Mouse (Mus musculus): ENCODE results near the gene Vps26b.

Vps26b gene

DNA sequence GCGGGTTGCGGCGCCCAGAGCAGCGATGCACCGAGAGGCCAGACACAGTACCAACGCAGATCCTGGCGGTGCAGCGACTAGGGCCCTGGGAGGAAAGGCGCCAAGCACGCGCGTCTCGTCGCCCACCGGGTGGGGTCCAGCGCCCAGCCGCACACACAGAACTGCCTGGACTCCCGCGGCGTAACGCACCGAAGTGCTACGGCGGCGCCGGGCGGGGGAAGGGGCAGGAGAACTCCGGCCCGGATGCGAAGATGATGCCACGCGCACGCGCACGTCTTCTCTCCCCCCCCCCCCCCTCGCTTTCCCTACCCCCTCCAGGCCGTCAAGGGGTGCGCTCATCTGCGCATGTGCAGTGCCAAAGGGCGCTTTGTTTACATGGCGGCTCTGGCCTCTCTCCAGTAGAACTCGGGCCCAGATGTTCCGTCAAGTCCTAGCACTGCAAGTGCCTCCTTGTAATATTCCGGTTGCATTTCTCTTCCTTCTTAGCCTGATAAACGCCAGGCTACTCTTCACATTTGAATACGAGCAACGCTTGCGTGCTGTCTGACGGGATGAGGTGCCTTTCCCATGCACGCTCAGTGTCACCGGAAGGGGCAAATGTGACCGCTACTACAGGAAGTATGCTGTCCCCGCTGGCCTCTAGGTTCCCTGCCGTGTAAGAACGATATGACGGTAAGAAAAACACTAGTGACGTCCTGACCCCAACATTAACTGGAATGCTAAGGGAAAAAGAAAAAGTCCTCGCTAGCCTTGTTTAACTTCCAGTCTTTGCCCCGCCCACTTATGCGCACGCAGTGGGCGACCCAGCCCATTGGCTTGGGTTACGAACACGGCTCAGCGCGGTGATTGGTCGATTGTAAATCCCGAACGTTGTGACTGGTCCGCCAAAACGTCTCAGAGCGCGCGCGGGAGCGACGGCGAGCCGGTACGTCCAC lies at the start of gene Vps26b, which contains the start of gene Ncapd3:
Vps26b (minus strand) TSS at position 238 of the 935 bp plus-strand sequence.
Ncapd3 (plus strand) TSS at position 348 of the 935 bp plus-strand sequence.
- peak; percentile 96 for DNase-seq

GRCm38 (mm10) chr9:27075812-27076211 lies 45.9 kb upstream of the Vps26b start:
- DNase-seq, result no peak

GRCm38 (mm10) chr9:27074677-27075076 lies 44.8 kb upstream of the Vps26b start:
- DNase-seq, result no peak

DNA sequence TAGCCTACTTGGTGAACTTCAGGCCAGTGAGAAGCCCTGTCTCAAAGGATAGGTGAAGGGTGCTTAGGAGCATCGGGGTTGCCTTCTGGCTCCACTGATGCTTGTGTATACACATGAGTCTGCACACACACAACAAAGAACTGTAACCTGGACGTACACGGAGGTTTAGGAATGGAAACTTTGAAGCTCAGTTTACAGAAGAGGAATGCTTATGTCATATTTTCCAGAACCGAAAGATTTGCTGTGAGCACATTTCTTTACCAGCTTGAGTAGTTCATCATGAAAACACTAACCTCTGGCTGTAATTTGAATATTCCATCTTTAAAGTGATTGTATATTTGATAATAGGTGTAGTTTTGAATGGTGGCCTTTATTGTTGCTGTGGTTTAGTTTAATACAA lies 41.0 kb upstream of the Vps26b start:
- DNase-seq, result no peak

GRCm38 (mm10) chr9:27058341-27058740 lies 28.5 kb upstream of the Vps26b start:
- no peak for DNase-seq

GRCm38 (mm10) chr9:27049492-27049891 lies 19.6 kb upstream of the Vps26b start:
- no peak for DNase-seq

DNA sequence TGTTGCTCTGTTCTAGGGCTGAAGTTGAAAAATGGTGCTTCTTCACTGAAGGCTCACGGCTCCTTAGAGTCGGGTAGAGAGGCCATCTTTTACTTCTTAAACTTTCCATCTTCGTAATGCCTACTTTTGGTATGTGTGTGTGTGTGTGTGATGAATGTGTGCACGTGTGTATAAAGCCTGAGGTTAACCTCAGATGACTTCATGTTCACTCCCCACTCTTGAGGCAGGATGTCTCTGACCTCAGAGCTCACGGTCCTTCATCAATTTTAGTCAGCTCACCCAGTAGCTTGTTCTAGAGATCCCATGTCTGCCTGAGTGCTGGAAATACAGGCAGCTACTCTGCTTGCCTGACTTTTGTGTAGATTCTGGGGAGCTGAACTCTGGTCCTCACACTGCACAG lies 14.0 kb upstream of the Vps26b start:
- DNase-seq, result no peak

DNA sequence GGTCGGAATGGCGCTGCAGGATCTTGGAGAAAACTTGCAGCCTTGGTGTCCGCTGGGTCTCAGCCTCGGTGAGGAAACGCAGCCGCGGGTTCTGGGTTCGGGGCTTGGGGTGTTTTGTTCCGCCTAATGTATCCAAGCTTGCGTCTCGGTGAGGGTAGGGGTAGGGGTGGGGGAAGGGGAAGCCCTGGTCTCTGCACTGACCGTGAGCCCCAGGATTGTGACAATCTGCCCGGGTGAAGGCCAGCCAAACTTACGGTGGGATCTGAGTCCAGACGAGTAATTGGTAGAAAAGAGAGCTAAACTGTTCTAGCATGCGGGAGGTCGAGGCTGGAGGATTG lies 867 bp upstream of the Vps26b start:
- no peak for DNase-seq

GRCm38 (mm10) chr9:27029022-27029827 lies 640 bp downstream of the Vps26b start:
- DNase-seq, result peak; percentile 78

GRCm38 (mm10) chr9:27026708-27027107 lies 3.2 kb downstream of the Vps26b start:
- no peak for DNase-seq

- DNase-seq, result no peak
Observed at GRCm38 (mm10) chr9:27023681-27024080, 6.2 kb downstream of the Vps26b start.

DNA sequence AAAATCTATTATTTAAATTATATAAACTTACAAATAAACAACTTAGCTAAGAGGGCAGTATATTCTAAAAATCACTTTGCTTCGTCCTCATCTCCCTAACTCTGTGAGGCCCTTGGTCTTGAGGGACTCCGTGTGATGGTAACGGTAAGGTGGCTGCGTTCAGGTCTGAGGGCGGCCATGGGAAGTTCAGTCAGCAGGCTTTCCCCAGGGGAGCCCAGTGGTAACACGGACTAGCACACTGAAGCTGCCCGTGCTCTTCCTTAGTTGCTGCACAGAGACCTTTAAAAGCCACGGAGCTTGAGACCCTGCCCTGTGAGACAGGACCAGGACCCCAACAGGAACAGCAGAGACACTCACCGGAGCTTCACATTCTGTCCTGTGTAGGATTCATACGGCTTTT lies 10.9 kb downstream of the Vps26b start:
- DNase-seq, result no peak

- DNase-seq, result no peak
Observed at GRCm38 (mm10) chr9:27011572-27011971, 18.3 kb downstream of the Vps26b start.

DNA sequence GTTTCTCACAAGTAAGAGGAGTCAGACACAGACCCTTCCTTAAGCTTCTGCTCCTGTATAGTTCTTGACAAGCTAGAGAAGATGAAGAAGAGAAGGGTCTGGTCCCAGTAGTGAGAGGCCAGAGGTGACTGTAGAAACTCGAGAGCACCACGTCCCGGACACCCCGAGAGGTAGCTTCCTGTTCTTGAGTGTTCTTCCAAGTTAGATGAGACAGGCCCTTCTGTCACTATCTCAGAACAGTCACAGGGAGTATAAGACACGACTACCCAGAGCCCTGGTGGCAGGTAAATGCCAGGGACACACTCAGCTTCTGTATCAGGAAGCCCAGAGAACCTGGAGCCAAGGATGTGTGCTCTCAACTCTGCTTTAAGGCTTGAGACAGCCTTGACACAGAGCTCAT lies 20.6 kb downstream of the Vps26b start:
- no peak for DNase-seq

- DNase-seq, result no peak
Observed at GRCm38 (mm10) chr9:27006866-27007265, 23.0 kb downstream of the Vps26b start.

DNA sequence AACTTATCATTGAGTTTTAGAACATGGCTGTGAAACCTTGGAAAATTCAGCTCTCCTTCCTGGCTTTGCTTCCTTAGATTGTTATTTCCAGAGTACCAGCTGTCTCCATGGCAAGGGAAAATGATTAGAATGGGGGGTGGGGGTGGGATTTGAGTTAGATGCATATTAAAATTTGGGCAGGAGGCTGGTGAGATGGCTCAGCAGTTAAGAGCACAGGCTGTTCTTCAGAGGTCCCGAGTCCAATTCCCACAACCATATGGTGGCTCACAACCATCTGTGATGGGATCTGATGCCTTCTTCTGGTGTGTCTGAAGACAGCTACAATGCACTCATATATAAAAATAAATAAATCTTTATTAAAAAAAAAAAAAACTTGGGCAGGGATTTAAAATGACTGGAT lies 23.9 kb downstream of the Vps26b start:
- DNase-seq, result no peak

DNA sequence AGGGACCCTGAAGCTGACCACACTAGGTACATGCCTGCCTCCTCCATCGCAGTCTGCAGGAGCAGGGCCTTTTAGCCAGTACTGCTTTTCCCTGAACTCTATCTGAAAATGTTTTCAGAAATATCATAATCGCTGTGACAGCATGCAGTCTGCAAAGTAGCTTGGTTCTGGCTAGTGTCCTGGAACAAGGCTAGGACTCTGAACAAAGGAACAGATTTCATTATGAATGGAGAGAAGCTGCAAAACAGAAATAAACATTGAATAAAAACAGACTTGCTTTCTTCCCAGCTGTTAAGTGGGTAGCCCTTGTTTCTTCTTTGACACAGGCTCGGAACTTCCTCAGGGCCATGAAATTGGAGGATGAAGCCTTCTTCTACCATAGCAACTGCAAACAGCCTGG lies 24.6 kb downstream of the Vps26b start:
- no peak for DNase-seq

GRCm38 (mm10) chr9:26999461-27000395 lies 30.1 kb downstream of the Vps26b start, which contains the start of the genes Acad8 and Thyn1:
Gene Acad8, minus strand, starts transcription at chr9:26999566.
Gene Thyn1, plus strand, starts transcription at chr9:26999710.
- DNase-seq, result peak; percentile 96

- no peak for DNase-seq
Observed at GRCm38 (mm10) chr9:26998669-26999460, 31.0 kb downstream of the Vps26b start.

GRCm38 (mm10) chr9:26997501-26997900 lies 32.4 kb downstream of the Vps26b start:
- DNase-seq, result no peak

- DNase-seq, result no peak
Observed at GRCm38 (mm10) chr9:26997062-26997461, 32.8 kb downstream of the Vps26b start.

DNA sequence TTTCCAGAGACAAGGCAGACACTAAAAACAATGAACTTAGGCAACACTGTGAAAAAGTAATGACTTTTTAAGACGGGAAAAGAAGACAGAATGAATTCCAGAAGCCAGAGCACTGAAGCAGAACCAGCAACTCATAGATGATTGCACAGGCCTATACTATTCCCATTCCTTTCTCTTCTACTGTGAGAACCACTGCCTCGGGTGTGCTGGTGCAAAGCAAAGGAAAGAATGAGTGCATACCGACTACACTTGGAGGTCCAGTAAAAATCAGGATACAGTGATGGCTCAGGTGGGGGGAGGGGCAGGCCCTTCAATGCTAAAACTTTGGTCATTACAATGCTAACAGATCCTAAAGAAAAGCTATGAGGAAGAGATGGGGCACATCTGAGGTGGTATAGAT lies 36.0 kb downstream of the Vps26b start:
- DNase-seq, result no peak
